Mouse (Mus musculus) layer of hippocampus, adult 9-10 months (tissue): ENCODE results near the gene Nanp.

Experiments used
- DNase-seq: peaks from one replicate; pipeline ENCODE4 v3.0.0; 2022; ENCODE audit warnings: low spot score

Nanp gene

GRCm38 (mm10) chr2:150997618-150998017, 41.6 kb downstream of the Nanp start:
- DNase-seq, result no peak

- no peak for DNase-seq
Measured at GRCm38 (mm10) chr2:150995324-150995723, 43.9 kb downstream of the Nanp start.

GRCm38 (mm10) chr2:150991050-150991449, 48.1 kb downstream of the Nanp start:
- no peak for DNase-seq

GRCm38 (mm10) chr2:150990506-150990905, 48.7 kb downstream of the Nanp start:
- DNase-seq, result no peak

- DNase-seq, result no peak
Measured at GRCm38 (mm10) chr2:150985359-150985758, 53.8 kb downstream of the Nanp start.

GRCm38 (mm10) chr2:150982051-150982450, 57.1 kb downstream of the Nanp start:
- DNase-seq, result no peak

GRCm38 (mm10) chr2:150981524-150981923, 57.7 kb downstream of the Nanp start:
- no peak for DNase-seq

GRCm38 (mm10) chr2:150979861-150980620, 59.2 kb downstream of the Nanp start:
- no peak for DNase-seq
